Mouse (Mus musculus): ENCODE data around the gene Sptbn2. TPM values are rescaled to one million over a fixed set of nuclear protein-coding genes. Genes with fewer than 3 reads are reported as not detected.

Sptbn2 gene
- total and polyA plus RNA-seq, 3 experiments = 0.31 to 0.79 TPM; not detected in 1

- Histone ChIP-seq H3K4me1 (ENCODE audit: control insufficient read depth in 1 of 2, insufficient read depth in 2 of 2, low read length in 2 of 2) (no peaks in the 10 kb centered on the region), H3K9me3 (replicated peaks; ENCODE audit: insufficient read depth, low read length) (no peaks in the 10 kb centered on the region), H3K4me3 (ENCODE audit: control insufficient read depth in 1 of 2, insufficient read depth in 1 of 2, low read depth in 2 of 2, low read length in 2 of 2) (no peak overlapping the region), H3K36me3 (ENCODE audit: control insufficient read depth in 1 of 2, insufficient read depth in 2 of 2, low read length in 2 of 2) (no peaks in the 10 kb centered on the region), H3K27me3 (ENCODE audit: control insufficient read depth in 1 of 2, insufficient read depth in 2 of 2, low read length in 2 of 2) (no peaks in the 10 kb centered on the region), H3K27ac (ENCODE audit: control insufficient read depth, low read depth, low read length) (no peak overlapping the region), H3K79me2 (ENCODE audit: control insufficient read depth, insufficient read depth, low read length, poor library complexity) (no peaks in the 10 kb centered on the region), H3K9ac (ENCODE audit: control insufficient read depth, low read depth, low read length, poor library complexity, severe bottlenecking) (no peak overlapping the region)
- no peak for DNase-seq (ENCODE audit: low read depth, low spot score)
- TF ChIP-seq E2F4 (IDR thresholded peaks at IDR 0.05; ENCODE audit: borderline replicate concordance, low read depth, low read length) = no peak
- TF ChIP-seq RCOR1 (IDR thresholded peaks at IDR 0.05; ENCODE audit: low read depth, low read length) = no peak
- TF ChIP-seq TCF12 (IDR thresholded peaks at IDR 0.05; ENCODE audit: low read depth, low read length) = no peak
- TF ChIP-seq RAD21 (IDR thresholded peaks at IDR 0.05; ENCODE audit: low read depth, low read length) = no peak
- TF ChIP-seq MYB (IDR thresholded peaks at IDR 0.05; ENCODE audit: low read depth, low read length) = no peak
- TF ChIP-seq EP300 (IDR thresholded peaks at IDR 0.05; ENCODE audit: low read depth in 1 of 2, low read length in 2 of 2) = no peak
- TF ChIP-seq KAT2A (conservative IDR thresholded peaks at IDR 0.05; ENCODE audit: low read depth, low read length) = no peak
- TF ChIP-seq NRF1 (IDR thresholded peaks at IDR 0.05; ENCODE audit: insufficient read depth, low read depth, low read length, poor library complexity, severe bottlenecking) = no peak
- TF ChIP-seq CTCF (IDR thresholded peaks at IDR 0.05 in 2 of 3, conservative IDR thresholded peaks at IDR 0.05 in 1 of 3; ENCODE audit: control insufficient read depth in 1 of 3, insufficient read depth in 1 of 3, low read depth in 2 of 3, low read length in 3 of 3, poor library complexity in 1 of 3, severe bottlenecking in 1 of 3) = no peak
- TF ChIP-seq MAFK (IDR thresholded peaks at IDR 0.05; ENCODE audit: borderline replicate concordance, low read depth, low read length) = no peak
- no peak for TF ChIP-seq POLR2A (IDR thresholded peaks at IDR 0.05; ENCODE audit: control insufficient read depth in 1 of 2, insufficient read depth in 1 of 2, low read depth in 1 of 2, low read length in 2 of 2, poor library complexity in 1 of 2)
- no peak for TF ChIP-seq MEF2A (IDR thresholded peaks at IDR 0.05; ENCODE audit: extremely low read depth, insufficient replicate concordance, low read depth, low read length, poor library complexity, severe bottlenecking)
- TF ChIP-seq TBP (IDR thresholded peaks at IDR 0.05; ENCODE audit: low read depth, low read length) = no peak
- TF ChIP-seq ELF1 (IDR thresholded peaks at IDR 0.05; ENCODE audit: low read depth, low read length) = no peak
- TF ChIP-seq ZC3H11A (IDR thresholded peaks at IDR 0.05; ENCODE audit: low read depth, low read length) = no peak
- TF ChIP-seq POLR2AphosphoS5 (IDR thresholded peaks at IDR 0.05; ENCODE audit: borderline replicate concordance, low read depth, low read length) = no peak
- no peak for TF ChIP-seq JUND (IDR thresholded peaks at IDR 0.05; ENCODE audit: low read depth, low read length)
- no peak for TF ChIP-seq MAX (IDR thresholded peaks at IDR 0.05; ENCODE audit: low read length)
Measured at GRCm38 (mm10) chr19:4745057-4745456, 34.1 kb downstream of the Sptbn2 start.

GRCm38 (mm10) chr19:4745681-4746080, 34.7 kb downstream of the Sptbn2 start:
- no peak overlapping the region for H3K9ac ChIP-seq (ENCODE audit: control insufficient read depth, low read depth, low read length, poor library complexity, severe bottlenecking)
- H3K27me3 ChIP-seq (ENCODE audit: control insufficient read depth in 1 of 2, insufficient read depth in 2 of 2, low read length in 2 of 2) = no peaks in the 10 kb centered on the region
- H3K79me2 ChIP-seq (ENCODE audit: control insufficient read depth, insufficient read depth, low read length, poor library complexity) = no peaks in the 10 kb centered on the region
- no peak overlapping the region for H3K27ac ChIP-seq (ENCODE audit: control insufficient read depth, low read depth, low read length)
- no peak for TF ChIP-seq TAL1 (IDR thresholded peaks at IDR 0.05; ENCODE audit: low read length)
- no peak for TF ChIP-seq MYB (IDR thresholded peaks at IDR 0.05; ENCODE audit: low read depth, low read length)
- no peak for TF ChIP-seq MYC (IDR thresholded peaks at IDR 0.05; ENCODE audit: low read depth, low read length)
- TF ChIP-seq USF1 (IDR thresholded peaks at IDR 0.05; ENCODE audit: low read depth, low read length) = no peak
- TF ChIP-seq RAD21 (IDR thresholded peaks at IDR 0.05; ENCODE audit: low read depth, low read length) = no peak
- TF ChIP-seq MAX (IDR thresholded peaks at IDR 0.05; ENCODE audit: low read length) = no peak
- TF ChIP-seq TCF12 (IDR thresholded peaks at IDR 0.05; ENCODE audit: low read depth, low read length) = no peak
- TF ChIP-seq ZKSCAN1 (IDR thresholded peaks at IDR 0.05; ENCODE audit: low read depth, low read length) = no peak
- no peak for TF ChIP-seq ZC3H11A (IDR thresholded peaks at IDR 0.05; ENCODE audit: low read depth, low read length)
- no peak for TF ChIP-seq CTCF (IDR thresholded peaks at IDR 0.05 in 2 of 3, conservative IDR thresholded peaks at IDR 0.05 in 1 of 3; ENCODE audit: control insufficient read depth in 1 of 3, insufficient read depth in 1 of 3, low read depth in 2 of 3, low read length in 3 of 3, poor library complexity in 1 of 3, severe bottlenecking in 1 of 3)
- no peak for TF ChIP-seq POLR2A (IDR thresholded peaks at IDR 0.05; ENCODE audit: control insufficient read depth in 1 of 2, insufficient read depth in 1 of 2, low read depth in 1 of 2, low read length in 2 of 2, poor library complexity in 1 of 2)
- TF ChIP-seq E2F4 (IDR thresholded peaks at IDR 0.05; ENCODE audit: borderline replicate concordance, low read depth, low read length) = no peak
- no peak for TF ChIP-seq EP300 (IDR thresholded peaks at IDR 0.05; ENCODE audit: low read depth in 1 of 2, low read length in 2 of 2)
- TF ChIP-seq RCOR1 (IDR thresholded peaks at IDR 0.05; ENCODE audit: low read depth, low read length) = no peak
- no peak for TF ChIP-seq ETS1 (IDR thresholded peaks at IDR 0.05; ENCODE audit: low read depth, low read length)
- TF ChIP-seq JUND (IDR thresholded peaks at IDR 0.05; ENCODE audit: low read depth, low read length) = no peak
- no peak for TF ChIP-seq ZMIZ1 (IDR thresholded peaks at IDR 0.05; ENCODE audit: low read depth, low read length)
- TF ChIP-seq ZNF384 (IDR thresholded peaks at IDR 0.05; ENCODE audit: low read depth, low read length) = no peak
- no peak for DNase-seq (ENCODE audit: low read depth, low spot score)
- H3K4me1 ChIP-seq (ENCODE audit: control insufficient read depth in 1 of 2, insufficient read depth in 2 of 2, low read length in 2 of 2) = no peaks in the 10 kb centered on the region
- H3K4me3 ChIP-seq (ENCODE audit: control insufficient read depth in 1 of 2, insufficient read depth in 1 of 2, low read depth in 2 of 2, low read length in 2 of 2) = no peak overlapping the region
- no peaks in the 10 kb centered on the region for H3K9me3 ChIP-seq (replicated peaks; ENCODE audit: insufficient read depth, low read length)
- H3K36me3 ChIP-seq (ENCODE audit: control insufficient read depth in 1 of 2, insufficient read depth in 2 of 2, low read length in 2 of 2) = no peaks in the 10 kb centered on the region
